Mouse (Mus musculus) thymus, postnatal 4 days (tissue): Measurements from ENCODE around the gene Trpm8.

Experiments used
- DNase-seq: peaks from one replicate; pipeline ENCODE4 v3.0.0; 2021

Gene Trpm8

GRCm38 (mm10) chr1:88366881-88367644 lies 89.6 kb downstream of the Trpm8 start:
- no peak for DNase-seq

GRCm38 (mm10) chr1:88378446-88378845 lies 101.0 kb downstream of the Trpm8 start:
- DNase-seq: no peak

- DNase-seq: no peak
These were observed 114.2 kb downstream of the Trpm8 start for GRCm38 (mm10) chr1:88391632-88392031.

- DNase-seq: no peak
These were observed 115.9 kb downstream of the Trpm8 start for GRCm38 (mm10) chr1:88393321-88393720.

GRCm38 (mm10) chr1:88403378-88403777 lies 125.9 kb downstream of the Trpm8 start:
- DNase-seq: no peak

- no peak for DNase-seq
These were observed 128.8 kb downstream of the Trpm8 start for GRCm38 (mm10) chr1:88406078-88406806.

- no peak for DNase-seq
These were observed 129.3 kb downstream of the Trpm8 start, which contains the start of gene Spp2 for GRCm38 (mm10) chr1:88406807-88407198. Gene Spp2 (plus strand): TSS chr1:88406961.

- DNase-seq: no peak
These were observed 130.9 kb downstream of the Trpm8 start for GRCm38 (mm10) chr1:88408340-88408739.

- no peak for DNase-seq
These were observed 134.6 kb downstream of the Trpm8 start for GRCm38 (mm10) chr1:88412013-88412412.

- no peak for DNase-seq
These were observed 141.5 kb downstream of the Trpm8 start for GRCm38 (mm10) chr1:88418943-88419342.

GRCm38 (mm10) chr1:88422045-88422444 lies 144.6 kb downstream of the Trpm8 start:
- DNase-seq: no peak

- no peak for DNase-seq
These were observed 145.5 kb downstream of the Trpm8 start for GRCm38 (mm10) chr1:88422846-88423395.

- DNase-seq: peak; percentile 89
These were observed 147.3 kb downstream of the Trpm8 start for GRCm38 (mm10) chr1:88424602-88425252.

GRCm38 (mm10) chr1:88427987-88428741 lies 150.7 kb downstream of the Trpm8 start:
- no peak for DNase-seq

- no peak for DNase-seq
These were observed 152.0 kb downstream of the Trpm8 start for GRCm38 (mm10) chr1:88429413-88429812.

- DNase-seq: no peak
These were observed 153.8 kb downstream of the Trpm8 start for GRCm38 (mm10) chr1:88431262-88431661.

- no peak for DNase-seq
These were observed 155.1 kb downstream of the Trpm8 start for GRCm38 (mm10) chr1:88432601-88433000.

GRCm38 (mm10) chr1:88433096-88433883 lies 155.8 kb downstream of the Trpm8 start:
- no peak for DNase-seq

GRCm38 (mm10) chr1:88434057-88434456 lies 156.6 kb downstream of the Trpm8 start:
- peak; percentile 32 for DNase-seq

GRCm38 (mm10) chr1:88437206-88438126 lies 160.0 kb downstream of the Trpm8 start:
- no peak for DNase-seq
